Mouse (Mus musculus) heart, embryonic 14.5 days (tissue): Measurements from ENCODE around the gene Epb41l4b. TPM values are rescaled to one million over a fixed set of nuclear protein-coding genes. Genes with fewer than 3 reads are reported as not detected.

Source experiments
- ATAC-seq: fragments of 200-750 bp; cut with Nextera tagmentation; 2 replicates; pipeline ENCODE4 v1.8.0; 2017; ENCODE audit warnings: low read depth, moderate TSS enrichment; ENCODE audit not compliant: insufficient number of reproducible peaks, insufficient read depth, low FRiP score
- H3K27ac ChIP-seq, 2 experiments: fragments of 200-500 bp in 1 of 2; fragments of 300-500 bp in 1 of 2; sonication (generic) in 1 of 2; replicated peaks in 1 of 2; 2 replicates each; pipeline ENCODE4 v1.5.1; 2012 to 2014; ENCODE audit warnings: low read depth in 2 of 2, low read length in 2 of 2, control low read depth in 1 of 2, mild to moderate bottlenecking in 1 of 2, mixed read lengths in 1 of 2; ENCODE audit not compliant: control insufficient read depth in 1 of 2, insufficient read depth in 1 of 2
- H3K27me3 ChIP-seq: fragments of 300-500 bp; sonication (generic); 2 replicates; pipeline ENCODE4 v1.6.1; 2014; ENCODE audit warnings: mild to moderate bottlenecking, low read length, control low read depth; ENCODE audit not compliant: control insufficient read depth, insufficient read depth
- H3K36me3 ChIP-seq: fragments of 300-500 bp; sonication (generic); 2 replicates; pipeline ENCODE4 v1.6.1; 2014; ENCODE audit warnings: mild to moderate bottlenecking, control low read depth, low read length, mixed read lengths; ENCODE audit not compliant: control insufficient read depth, insufficient read depth
- H3K4me1 ChIP-seq, 2 experiments: fragments of 200-500 bp in 1 of 2; fragments of 300-500 bp in 1 of 2; sonication (generic) in 1 of 2; 2 replicates each; pipeline ENCODE4 v1.6.1; 2012 to 2014; ENCODE audit warnings: low read length in 2 of 2, control low read depth in 1 of 2, mixed read lengths in 1 of 2; ENCODE audit not compliant: control insufficient read depth in 2 of 2, insufficient read depth in 2 of 2
- H3K4me2 ChIP-seq: fragments of 300-500 bp; sonication (generic); 2 replicates; pipeline ENCODE4 v1.6.1; 2014; ENCODE audit warnings: mild to moderate bottlenecking, low read length
- H3K4me3 ChIP-seq, 2 experiments: fragments of 200-500 bp in 1 of 2; fragments of 300-500 bp in 1 of 2; sonication (generic) in 1 of 2; 2 replicates each; pipeline ENCODE4 v1.5.1; 2012 to 2014; ENCODE audit warnings: low read length in 2 of 2, mild to moderate bottlenecking in 2 of 2, control low read depth in 1 of 2, low read depth in 1 of 2, moderate library complexity in 1 of 2; ENCODE audit not compliant: control insufficient read depth in 1 of 2, insufficient read depth in 1 of 2
- H3K9ac ChIP-seq: fragments of 300-500 bp; sonication (generic); 2 replicates; pipeline ENCODE4 v1.6.1; 2014; ENCODE audit warnings: mild to moderate bottlenecking, low read length
- H3K9me3 ChIP-seq: fragments of 300-500 bp; sonication (generic); 2 replicates; pipeline ENCODE4 v1.6.1; 2016; ENCODE audit warnings: low read length, control low read depth; ENCODE audit not compliant: control insufficient read depth
- WGBS: fragments of 180-500 bp; shearing (Covaris S2); extraction: QIAGEN DNeasy Blood & Tissue Kit; methylation state at CpG from one replicate; pipeline ENCODE4 v1.1.7; 2014; 5-methylcytosine and 5-hydroxymethylcytosine counted together
- polyA plus RNA-seq: library from polyadenylated mRNA; unstranded; fragments of >200 nt; fragmentation: Nextera tagmentation; extraction: Ambion mirVana; gene quantifications from 2 replicates; pipeline ENCODE4 v1.2.1, GENCODE M21; 2014

The Epb41l4b gene
- polyA plus RNA-seq, 1 experiment from 2014 or later, result 0.57 TPM

DNA sequence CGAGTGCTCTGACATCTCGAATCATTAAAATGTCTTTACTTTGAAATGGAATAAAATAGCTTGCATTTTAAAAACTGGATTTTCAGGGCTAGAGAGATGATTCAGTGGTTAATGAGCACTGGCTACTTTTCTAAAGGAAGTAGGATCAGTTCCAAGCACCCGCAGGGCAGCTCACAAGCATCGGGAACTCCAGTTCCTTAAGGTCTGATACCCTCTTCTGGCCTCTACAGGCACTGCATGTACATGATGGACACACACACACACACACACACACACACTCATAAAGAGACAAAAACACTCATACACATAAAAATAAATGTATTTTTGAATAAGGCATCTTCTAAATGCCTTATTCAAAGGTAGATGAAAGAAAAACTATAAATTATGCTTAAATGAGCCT is 102.0 kb downstream of the Epb41l4b start:
- H3K9ac ChIP-seq, result no peak overlapping the region

DNA sequence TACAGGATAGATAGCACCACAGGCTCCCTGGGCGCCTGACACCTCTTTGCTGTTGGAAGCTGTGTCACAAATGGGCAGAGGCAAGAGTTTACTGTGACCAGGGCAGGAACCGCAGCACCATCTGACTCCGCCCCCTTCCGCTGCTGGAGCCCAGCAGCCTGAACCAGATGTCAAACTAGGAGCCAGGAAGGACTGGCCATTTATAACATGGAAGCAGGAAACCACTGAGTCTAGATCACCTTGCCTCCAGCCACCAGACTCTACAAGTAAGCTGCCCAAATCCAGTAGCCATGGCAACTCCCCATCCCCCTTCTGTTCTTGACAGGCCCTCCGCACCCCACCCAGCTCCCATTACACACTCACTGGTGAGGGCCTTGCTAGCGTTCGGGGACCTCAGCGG is 102.8 kb downstream of the Epb41l4b start:
- Histone ChIP-seq H3K4me2 (no peak overlapping the region), H3K9ac (no peak overlapping the region), H3K27me3 (no peaks in the 10 kb centered on the region), H3K36me3 (no peaks in the 10 kb centered on the region), H3K4me3 (no peak overlapping the region), H3K4me1 (peaks cover 3 to 7% of the 10 kb centered on the region in 2 experiments), H3K27ac (no peak overlapping the region), H3K9me3 (peaks cover 2% of the 10 kb centered on the region; the same call in 1 of the 2 replicates)
- WGBS, result 74% methylated on average over 8 of the region's 8 CpGs
- no peak for ATAC-seq

More for the DNA sequence above, 102.0 kb downstream of the Epb41l4b start:
- 94% methylated on average over 4 of the region's 4 CpGs for whole genome bisulfite sequencing
- ATAC-seq, result no peak
- Histone ChIP-seq H3K4me3 (no peak overlapping the region), H3K9me3 (peaks cover 2% of the 10 kb centered on the region; the same call in 1 of the 2 replicates), H3K27me3 (no peaks in the 10 kb centered on the region), H3K36me3 (no peaks in the 10 kb centered on the region), H3K27ac (no peak overlapping the region), H3K4me1 (peaks cover 3 to 7% of the 10 kb centered on the region in 2 experiments), H3K4me2 (no peak overlapping the region)

DNA sequence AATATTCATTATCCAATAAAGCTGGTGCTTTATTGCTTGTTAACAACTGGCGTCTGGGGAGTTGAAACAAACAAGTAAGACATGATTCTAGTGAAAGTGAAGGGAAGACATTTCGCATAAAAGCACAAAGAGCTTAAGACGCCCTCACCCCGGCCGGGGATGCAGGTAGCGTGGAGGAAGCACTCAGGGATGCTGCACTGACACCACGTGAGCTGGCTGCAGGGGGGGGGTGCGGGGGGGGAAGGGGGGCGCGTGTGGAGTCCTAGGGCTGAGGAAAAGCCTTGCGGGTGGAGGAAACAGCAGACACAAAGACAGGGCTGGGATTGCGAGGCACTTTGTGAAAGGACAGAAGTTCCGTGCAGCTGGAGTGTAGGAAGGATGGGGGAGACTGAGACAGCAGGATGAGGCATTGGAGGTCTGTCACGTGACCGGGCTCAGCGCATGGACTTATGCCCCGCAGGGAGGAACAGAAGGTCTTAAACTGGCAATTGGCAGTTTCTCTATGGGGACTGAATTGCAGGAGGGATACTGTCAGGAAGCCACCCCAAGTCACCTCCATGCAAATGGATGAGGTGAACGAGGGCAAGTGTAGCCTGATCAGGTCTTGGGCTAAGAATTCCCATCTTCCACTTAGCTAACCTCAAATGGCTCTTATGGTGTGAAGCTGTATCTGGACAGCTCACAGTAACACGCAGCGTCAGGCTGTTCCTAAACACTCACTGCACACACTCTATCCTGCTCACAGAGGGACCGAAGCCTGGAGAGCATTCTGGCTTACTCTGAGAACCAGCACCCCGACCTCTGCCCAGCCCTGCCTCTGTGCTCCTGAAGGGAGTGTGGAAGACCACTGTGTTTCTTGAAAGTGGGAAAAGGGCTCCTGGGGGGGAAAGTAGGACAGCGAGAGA is 103.9 kb downstream of the Epb41l4b start:
- peak overlapping the region; percentile 25; the same call in 1 of the 2 replicates for H3K9ac ChIP-seq
- WGBS, result 13% methylated on average over 23 of the region's 23 CpGs
- H3K36me3 ChIP-seq, result no peaks in the 10 kb centered on the region
- no peak for ATAC-seq
- peak overlapping the region; percentile 52 for H3K4me2 ChIP-seq
- no peak overlapping the region for H3K27ac ChIP-seq
- no peaks in the 10 kb centered on the region for H3K27me3 ChIP-seq
- peaks cover 3 to 7% of the 10 kb centered on the region in 2 experiments for H3K4me1 ChIP-seq
- peak overlapping the region in 1 of 2 experiments; percentile 3; a peak in 1 of 4 replicates for H3K4me3 ChIP-seq
- H3K9me3 ChIP-seq, result peaks cover 2% of the 10 kb centered on the region; the same call in 1 of the 2 replicates

DNA sequence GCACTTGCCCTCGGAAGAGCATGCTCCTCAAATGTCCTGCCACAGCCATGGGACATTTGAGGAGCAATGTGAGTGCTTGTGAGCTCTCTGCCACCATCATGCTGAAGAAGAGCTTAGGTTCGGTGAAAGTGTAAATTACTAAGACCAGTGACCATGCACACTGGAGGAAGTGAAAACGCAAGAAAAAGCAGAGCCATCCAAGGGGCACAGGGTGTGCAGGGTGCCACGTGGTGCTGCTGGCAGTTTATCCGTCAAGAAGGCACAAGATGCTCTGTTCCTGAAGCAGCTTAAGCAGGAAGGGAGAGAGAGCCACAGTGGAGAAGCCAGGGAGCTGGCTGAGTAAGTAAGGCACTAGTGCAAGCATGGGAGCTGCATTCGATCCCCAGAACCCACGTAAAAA is 105.7 kb downstream of the Epb41l4b start:
- H3K27ac ChIP-seq, result no peak overlapping the region
- WGBS, result 73% methylated on average over 7 of the region's 7 CpGs
- ATAC-seq, result no peak

DNA sequence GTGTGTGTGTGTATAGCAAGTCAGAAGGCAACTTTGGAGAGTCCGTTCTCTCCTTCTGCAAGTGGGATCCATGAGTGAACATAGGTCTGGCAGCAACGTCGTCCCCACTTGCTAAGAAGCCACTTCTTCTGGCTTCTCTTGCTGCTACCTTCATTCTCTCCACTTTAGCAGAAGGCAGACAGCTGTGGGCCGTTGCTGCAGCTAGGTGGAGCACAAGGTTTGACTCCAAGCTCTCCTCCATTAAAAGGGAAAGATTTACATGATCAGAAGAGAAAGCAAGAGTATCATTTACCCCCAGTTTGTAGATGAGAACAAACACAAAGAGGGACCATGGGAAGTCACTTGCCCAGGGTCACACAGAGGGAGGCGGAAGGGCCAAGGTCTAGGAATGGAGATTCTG is 109.1 kb downstream of the Epb41l4b start:
- Histone ChIP-seq H3K9me3 (no peaks in the 10 kb centered on the region), H3K4me3 (no peak overlapping the region), H3K4me2 (no peak overlapping the region), H3K36me3 (no peaks in the 10 kb centered on the region), H3K27me3 (no peaks in the 10 kb centered on the region), H3K9ac (no peak overlapping the region), H3K27ac (no peak overlapping the region), H3K4me1 (no peaks in the 10 kb centered on the region; a peak in 1 of 4 replicates)
- 68% methylated on average over 5 of the region's 5 CpGs for WGBS
- no peak for ATAC-seq

More for the DNA sequence above, 105.7 kb downstream of the Epb41l4b start:
- H3K9me3 ChIP-seq, result no peaks in the 10 kb centered on the region; the same call in 1 of the 2 replicates
- no peak overlapping the region for H3K4me3 ChIP-seq
- H3K4me2 ChIP-seq, result no peak overlapping the region
- H3K9ac ChIP-seq, result no peak overlapping the region
- H3K36me3 ChIP-seq, result no peaks in the 10 kb centered on the region
- H3K4me1 ChIP-seq, result peaks cover 3 to 7% of the 10 kb centered on the region in 2 experiments
- H3K27me3 ChIP-seq, result no peaks in the 10 kb centered on the region

DNA sequence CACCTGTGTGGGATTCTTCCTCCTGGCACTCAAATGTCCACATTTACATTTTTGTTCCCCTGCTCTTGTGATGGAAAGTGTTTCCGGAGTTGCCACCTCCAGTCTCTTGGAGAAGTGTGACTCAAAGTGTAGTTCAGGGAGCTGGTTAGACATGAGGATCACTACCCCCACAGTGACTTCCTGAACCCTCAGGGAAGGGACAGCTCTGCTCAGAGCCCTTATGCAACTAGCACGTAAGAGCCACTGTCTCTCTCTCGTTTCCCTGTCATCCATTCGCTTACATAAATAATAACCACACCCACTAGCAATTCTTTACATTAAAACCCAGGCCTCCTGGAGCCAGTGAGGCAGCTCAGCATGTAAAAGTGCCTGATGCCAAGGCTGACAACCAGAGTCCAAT is 111.8 kb downstream of the Epb41l4b start:
- 75% methylated on average over 4 of the region's 4 CpGs for WGBS
- Histone ChIP-seq H3K36me3 (no peaks in the 10 kb centered on the region), H3K9ac (no peak overlapping the region), H3K27ac (no peak overlapping the region), H3K4me1 (no peaks in the 10 kb centered on the region), H3K9me3 (no peaks in the 10 kb centered on the region), H3K4me3 (no peak overlapping the region), H3K4me2 (no peak overlapping the region), H3K27me3 (no peaks in the 10 kb centered on the region)
- no peak for ATAC-seq

DNA sequence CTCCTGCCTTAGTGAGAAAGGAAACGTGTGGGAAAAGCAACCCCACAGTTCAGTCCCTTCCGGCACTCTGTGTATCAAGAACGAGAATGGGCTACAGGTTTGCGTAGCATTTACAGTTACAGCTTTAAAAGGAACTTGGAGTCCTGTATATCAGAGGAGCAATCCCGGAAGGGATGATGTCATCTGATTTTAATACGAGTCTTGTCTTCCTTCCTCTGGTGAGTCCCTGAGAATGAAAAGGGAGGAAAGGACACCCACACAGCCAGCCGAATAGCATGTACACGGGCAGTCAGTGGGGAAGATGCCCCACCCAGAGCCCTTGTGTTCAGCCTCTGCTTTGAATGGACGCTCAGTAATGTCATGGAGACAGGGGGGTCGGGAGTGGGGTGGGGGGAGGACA is 115.3 kb downstream of the Epb41l4b start:
- H3K4me1 ChIP-seq, result no peaks in the 10 kb centered on the region
- no peaks in the 10 kb centered on the region for H3K27me3 ChIP-seq
- H3K36me3 ChIP-seq, result no peaks in the 10 kb centered on the region
- WGBS, result 48% methylated on average over 10 of the region's 10 CpGs
- H3K27ac ChIP-seq, result no peak overlapping the region
- H3K9me3 ChIP-seq, result no peaks in the 10 kb centered on the region
- no peak overlapping the region for H3K4me3 ChIP-seq
- no peak overlapping the region for H3K4me2 ChIP-seq
- H3K9ac ChIP-seq, result no peak overlapping the region
- ATAC-seq, result no peak
